Mouse (Mus musculus): Measurements from ENCODE around the gene Apeh. TPM values are rescaled to one million over a fixed set of nuclear protein-coding genes. Genes with fewer than 3 reads are reported as not detected.

The Apeh gene
- polyA plus RNA-seq, 1 experiment from 2014 or later = 75.1 TPM

DNA sequence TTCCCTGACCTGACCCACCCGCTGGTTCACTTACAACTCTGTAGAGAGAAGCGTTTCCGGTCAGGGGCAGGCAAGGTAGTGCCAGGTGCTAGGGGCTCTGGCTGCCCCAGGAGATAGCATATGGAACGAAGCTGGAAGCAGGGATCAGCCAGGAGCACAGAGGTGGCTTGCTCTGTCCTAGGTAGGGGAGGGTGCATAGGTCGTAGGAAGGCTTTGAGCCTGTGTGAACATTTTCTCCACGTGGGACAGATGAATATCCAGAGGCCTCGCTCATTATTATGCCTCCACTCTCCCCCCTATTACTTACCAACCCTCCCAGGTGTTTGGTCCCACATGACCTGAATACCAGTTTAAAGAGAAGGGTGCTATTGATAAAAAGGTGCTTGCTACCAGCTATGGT lies 42.0 kb downstream of the Apeh start:
- H3K4me2 ChIP-seq (ENCODE audit: low read depth, low read length) = no peak overlapping the region
- WGBS = 69% methylated on average over 7 of the region's 7 CpGs
- H3K4me3 ChIP-seq (replicated peaks; ENCODE audit: low read length) = no peak overlapping the region
- H3K27me3 ChIP-seq (ENCODE audit: control insufficient read depth, insufficient read depth, low read length) = no peaks in the 10 kb centered on the region
- H3K4me1 ChIP-seq (ENCODE audit: control insufficient read depth, insufficient read depth, low read length) = peaks cover 31% of the 10 kb centered on the region
- H3K27ac ChIP-seq (ENCODE audit: low read length) = peak overlapping the region; percentile 46
- no peaks in the 10 kb centered on the region for H3K9me3 ChIP-seq (replicated peaks; ENCODE audit: control insufficient read depth, low read length)
- no peak for ATAC-seq (ENCODE audit: insufficient read depth, low FRiP score)
- 0 out of 2 replicates have a peak, but pooled peaks cover 15% of the 10 kb centered on the region for H3K36me3 ChIP-seq (ENCODE audit: control insufficient read depth, insufficient read depth, low read length)
- H3K9ac ChIP-seq (ENCODE audit: low read length) = peak overlapping the region; percentile 32; the same call in 1 of the 2 replicates

DNA sequence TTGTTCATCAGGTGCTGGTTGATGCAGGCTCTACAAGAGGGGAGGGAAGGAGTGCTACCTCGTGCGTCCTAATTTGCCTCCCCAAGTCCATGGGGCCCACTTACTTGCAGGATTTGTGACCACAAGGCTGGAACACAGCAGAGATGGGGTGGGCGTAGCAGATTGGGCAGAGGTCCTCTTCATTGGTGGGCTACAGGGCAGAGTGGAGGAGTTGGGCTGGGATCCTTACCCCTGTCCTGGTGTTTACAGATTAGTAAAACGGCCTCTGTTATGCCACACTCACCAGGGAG lies 42.5 kb downstream of the Apeh start:
- Histone ChIP-seq H3K4me2 (ENCODE audit: low read depth, low read length) (no peak overlapping the region), H3K9me3 (replicated peaks; ENCODE audit: control insufficient read depth, low read length) (no peaks in the 10 kb centered on the region), H3K4me3 (replicated peaks; ENCODE audit: low read length) (no peak overlapping the region), H3K27ac (ENCODE audit: low read length) (no peak overlapping the region), H3K4me1 (ENCODE audit: control insufficient read depth, insufficient read depth, low read length) (peaks cover 31% of the 10 kb centered on the region), H3K27me3 (ENCODE audit: control insufficient read depth, insufficient read depth, low read length) (no peaks in the 10 kb centered on the region), H3K36me3 (ENCODE audit: control insufficient read depth, insufficient read depth, low read length) (peaks cover 17% of the 10 kb centered on the region; the same call in 1 of the 2 replicates), H3K9ac (ENCODE audit: low read length) (peak overlapping the region; percentile 32; the same call in 1 of the 2 replicates)
- no peak for ATAC-seq (ENCODE audit: insufficient read depth, low FRiP score)
- WGBS = 75% methylated on average over 4 of the region's 4 CpGs

DNA sequence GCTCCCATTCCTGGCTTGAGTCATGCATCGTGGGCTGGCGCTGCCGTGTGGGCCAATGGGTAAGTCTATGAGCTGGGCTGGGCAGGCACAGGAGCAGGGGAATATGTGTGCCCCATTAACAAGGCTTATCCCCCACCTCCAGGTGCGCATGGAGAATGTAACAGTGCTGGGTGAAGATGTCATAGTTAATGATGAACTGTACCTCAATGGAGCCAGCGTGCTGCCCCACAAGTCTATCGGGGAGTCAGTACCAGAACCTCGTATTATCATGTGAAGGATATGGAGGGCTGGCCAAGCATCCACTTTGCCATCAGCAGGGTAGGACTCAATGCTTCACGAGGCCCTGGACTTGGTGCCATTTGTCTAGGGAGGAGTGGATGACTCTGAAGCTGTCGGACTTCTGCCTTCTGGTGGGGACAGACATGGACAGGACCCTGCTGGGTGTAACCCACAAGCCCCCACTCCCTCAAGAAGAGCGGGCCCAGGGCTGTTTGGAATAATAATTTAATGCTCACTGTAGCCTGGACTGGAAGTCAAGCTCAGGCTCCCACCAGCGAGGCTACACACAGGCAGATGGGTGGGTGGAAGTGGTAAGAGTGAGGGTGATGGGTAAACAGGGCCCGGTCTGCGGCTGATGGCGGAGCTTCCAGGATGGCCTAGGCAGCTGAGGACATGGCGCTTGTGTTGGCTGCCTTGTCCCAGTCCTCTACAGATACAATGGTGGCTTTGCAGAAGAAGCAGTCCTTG lies 43.0 kb downstream of the Apeh start:
- 93% methylated on average over 15 of the region's 15 CpGs for WGBS
- Histone ChIP-seq H3K9me3 (replicated peaks; ENCODE audit: control insufficient read depth, low read length) (no peaks in the 10 kb centered on the region), H3K36me3 (ENCODE audit: control insufficient read depth, insufficient read depth, low read length) (peaks cover 17% of the 10 kb centered on the region; the same call in 1 of the 2 replicates), H3K4me1 (ENCODE audit: control insufficient read depth, insufficient read depth, low read length) (peaks cover 31% of the 10 kb centered on the region), H3K4me3 (replicated peaks; ENCODE audit: low read length) (no peak overlapping the region), H3K9ac (ENCODE audit: low read length) (no peak overlapping the region), H3K27ac (ENCODE audit: low read length) (no peak overlapping the region), H3K4me2 (ENCODE audit: low read depth, low read length) (no peak overlapping the region), H3K27me3 (ENCODE audit: control insufficient read depth, insufficient read depth, low read length) (no peaks in the 10 kb centered on the region)
- ATAC-seq (ENCODE audit: insufficient read depth, low FRiP score) = no peak

DNA sequence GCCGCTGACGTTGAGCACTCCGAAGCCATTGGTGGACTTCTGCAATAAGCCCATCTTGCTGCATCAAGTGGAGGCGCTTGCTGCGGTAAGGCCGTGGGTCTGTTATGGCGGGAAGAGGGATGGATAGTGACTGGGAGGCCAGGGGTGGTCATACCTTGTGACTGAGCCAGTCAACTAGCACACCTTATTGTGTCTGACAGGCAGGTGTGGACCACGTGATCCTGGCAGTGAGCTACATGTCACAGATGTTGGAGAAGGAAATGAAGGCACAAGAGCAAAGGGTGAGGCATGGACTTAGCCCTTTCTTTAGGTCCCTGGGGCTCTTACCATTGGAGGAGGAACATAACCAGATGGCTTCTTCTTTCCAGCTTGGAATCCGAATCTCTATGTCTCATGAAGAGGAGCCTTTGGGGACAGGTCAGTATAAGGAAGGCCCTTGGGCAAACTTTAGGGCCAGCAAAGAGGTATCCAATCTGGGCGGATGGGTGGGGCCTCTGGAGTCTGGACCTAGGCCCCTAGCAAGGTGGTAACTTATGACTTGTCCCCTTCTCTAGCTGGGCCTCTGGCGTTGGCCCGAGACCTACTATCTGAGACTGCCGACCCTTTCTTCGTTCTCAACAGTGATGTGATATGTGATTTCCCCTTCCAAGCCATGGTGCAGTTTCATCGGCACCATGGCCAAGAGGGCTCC lies 44.7 kb downstream of the Apeh start:
- Histone ChIP-seq H3K36me3 (ENCODE audit: control insufficient read depth, insufficient read depth, low read length) (peaks cover 27% of the 10 kb centered on the region), H3K9me3 (replicated peaks; ENCODE audit: control insufficient read depth, low read length) (no peaks in the 10 kb centered on the region), H3K4me1 (ENCODE audit: control insufficient read depth, insufficient read depth, low read length) (peaks cover 31% of the 10 kb centered on the region), H3K27ac (ENCODE audit: low read length) (peak overlapping the region; percentile 86), H3K27me3 (ENCODE audit: control insufficient read depth, insufficient read depth, low read length) (no peaks in the 10 kb centered on the region), H3K4me2 (ENCODE audit: low read depth, low read length) (peak overlapping the region; percentile 88), H3K9ac (ENCODE audit: low read length) (peak overlapping the region; percentile 89), H3K4me3 (replicated peaks; ENCODE audit: low read length) (peak overlapping the region; percentile 91)
- ATAC-seq (ENCODE audit: insufficient read depth, low FRiP score) = peak; percentile 2; the same call in 1 of the 2 replicates
- 41% methylated on average over 15 of the region's 15 CpGs for WGBS

DNA sequence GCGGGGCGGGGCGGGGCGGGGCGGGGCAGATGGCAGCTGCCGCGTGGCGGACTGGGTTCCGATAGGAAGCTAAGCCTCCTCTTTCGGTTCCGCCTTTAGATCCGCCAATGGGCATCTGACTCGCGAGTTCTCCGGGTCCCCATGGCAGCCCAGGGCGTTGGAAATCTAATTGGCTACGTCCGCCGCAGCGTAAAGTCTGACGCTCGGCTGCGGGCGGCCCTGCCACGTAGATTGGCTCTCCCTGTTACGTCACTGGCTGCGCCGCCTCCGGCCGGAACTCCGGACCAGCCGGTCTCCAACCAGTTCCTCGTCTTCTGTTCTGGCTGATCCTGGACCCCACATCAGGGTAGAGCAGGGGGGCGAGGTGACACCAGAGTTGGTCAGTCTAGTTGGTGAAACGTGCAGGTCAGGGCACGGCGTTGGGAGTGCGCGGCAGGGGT lies 45.4 kb downstream of the Apeh start, which contains the start of gene Gmppb:
Gene Gmppb (plus strand): TSS at position 227 of the 440 bp plus-strand sequence.
- Histone ChIP-seq H3K4me1 (ENCODE audit: control insufficient read depth, insufficient read depth, low read length) (peaks cover 31% of the 10 kb centered on the region), H3K4me2 (ENCODE audit: low read depth, low read length) (peak within 1 kb of the TSS; percentile 88), H3K27ac (ENCODE audit: low read length) (peak within 1 kb of the TSS; percentile 86), H3K9ac (ENCODE audit: low read length) (peak within 1 kb of the TSS; percentile 89), H3K27me3 (ENCODE audit: control insufficient read depth, insufficient read depth, low read length) (no peaks in the 10 kb centered on the region), H3K36me3 (ENCODE audit: control insufficient read depth, insufficient read depth, low read length) (peaks cover 29% of the 10 kb centered on the region), H3K9me3 (replicated peaks; ENCODE audit: control insufficient read depth, low read length) (no peaks in the 10 kb centered on the region), H3K4me3 (replicated peaks; ENCODE audit: low read length) (peak within 1 kb of the TSS; percentile 91)
- ATAC-seq (ENCODE audit: insufficient read depth, low FRiP score) = peak; percentile 93
- under 1% methylated on average over 36 of the region's 39 CpGs for WGBS

DNA sequence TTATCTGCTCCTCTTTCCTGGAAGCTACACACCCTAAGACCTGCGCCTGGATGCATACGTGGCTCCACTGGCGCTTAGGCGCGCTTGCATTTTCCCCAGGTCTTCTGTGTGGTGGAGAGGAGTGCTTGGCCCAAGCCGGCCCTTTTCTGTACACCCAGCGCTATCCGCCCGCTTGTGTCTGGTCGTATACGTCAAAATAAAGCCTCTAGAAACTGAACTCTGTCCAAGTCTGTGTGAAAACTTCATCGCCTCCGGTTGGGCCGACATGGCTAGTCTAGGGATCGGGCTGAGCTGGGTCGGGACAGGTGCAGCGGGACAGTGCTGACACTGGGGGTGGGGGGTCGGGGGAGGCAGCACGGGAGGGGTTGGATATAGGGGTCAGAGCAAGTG lies 45.8 kb downstream of the Apeh start:
- Histone ChIP-seq H3K27ac (ENCODE audit: low read length) (peak overlapping the region; percentile 86), H3K9ac (ENCODE audit: low read length) (peak overlapping the region; percentile 73), H3K9me3 (replicated peaks; ENCODE audit: control insufficient read depth, low read length) (no peaks in the 10 kb centered on the region), H3K4me3 (replicated peaks; ENCODE audit: low read length) (peak overlapping the region; percentile 91), H3K4me1 (ENCODE audit: control insufficient read depth, insufficient read depth, low read length) (peaks cover 30% of the 10 kb centered on the region), H3K27me3 (ENCODE audit: control insufficient read depth, insufficient read depth, low read length) (no peaks in the 10 kb centered on the region), H3K4me2 (ENCODE audit: low read depth, low read length) (peak overlapping the region; percentile 80), H3K36me3 (ENCODE audit: control insufficient read depth, insufficient read depth, low read length) (peaks cover 29% of the 10 kb centered on the region)
- ATAC-seq (ENCODE audit: insufficient read depth, low FRiP score) = 0 out of 2 replicates have a peak, but pooled peaks have one; percentile 0
- under 1% methylated on average over 19 of the region's 19 CpGs for WGBS

DNA sequence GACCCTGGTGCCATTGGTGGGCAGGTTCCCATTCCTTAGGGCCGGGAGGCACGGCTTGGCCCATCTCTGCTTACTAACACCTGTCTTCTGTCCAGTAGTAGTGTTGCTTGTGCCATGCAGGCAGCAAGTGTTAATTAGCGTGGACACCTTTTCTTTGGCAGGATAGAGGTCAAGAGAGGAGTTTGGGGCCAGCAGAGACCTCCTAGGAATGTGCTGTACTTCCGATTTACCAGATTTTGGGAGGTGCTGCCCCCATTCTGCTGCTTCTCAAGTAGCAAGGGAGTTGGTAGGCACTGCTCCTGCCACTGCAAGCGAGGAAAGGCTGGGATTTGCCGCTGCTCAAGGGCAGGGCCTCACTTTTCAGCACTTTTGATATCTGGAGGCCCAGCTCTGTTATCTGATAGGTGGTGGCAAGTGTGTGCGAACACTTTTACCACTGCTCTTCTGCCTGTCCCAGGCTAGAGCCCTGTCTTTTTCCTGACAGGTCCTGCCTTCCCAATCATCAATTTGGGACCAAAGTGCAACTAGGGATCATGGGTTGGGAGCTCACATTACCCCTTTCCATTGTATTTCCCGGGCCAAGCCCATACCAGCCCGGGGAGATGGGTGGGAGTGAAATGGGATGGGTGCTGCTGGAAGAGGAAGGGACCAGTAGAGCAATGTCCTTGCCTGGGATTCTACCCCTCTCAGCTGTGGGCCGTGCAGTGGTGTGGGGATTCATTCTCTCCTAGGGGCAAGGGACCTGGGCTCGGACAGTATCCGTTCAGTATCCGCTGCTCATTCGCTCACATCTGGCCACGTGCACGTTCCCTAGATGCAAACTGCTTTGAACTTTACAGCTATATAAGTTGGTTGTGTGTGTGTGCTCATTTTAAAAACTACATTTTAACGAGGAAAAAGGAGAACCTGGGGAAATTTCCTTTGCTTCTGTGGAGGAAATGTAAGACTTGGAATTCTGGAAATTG lies 46.5 kb downstream of the Apeh start:
- no peaks in the 10 kb centered on the region for H3K9me3 ChIP-seq (replicated peaks; ENCODE audit: control insufficient read depth, low read length)
- H3K27me3 ChIP-seq (ENCODE audit: control insufficient read depth, insufficient read depth, low read length) = no peaks in the 10 kb centered on the region
- H3K4me3 ChIP-seq (replicated peaks; ENCODE audit: low read length) = peak overlapping the region; percentile 91
- no peak for ATAC-seq (ENCODE audit: insufficient read depth, low FRiP score)
- peaks cover 29% of the 10 kb centered on the region for H3K36me3 ChIP-seq (ENCODE audit: control insufficient read depth, insufficient read depth, low read length)
- WGBS = 42% methylated on average over 17 of the region's 17 CpGs
- H3K4me2 ChIP-seq (ENCODE audit: low read depth, low read length) = peak overlapping the region; percentile 80
- peak overlapping the region; percentile 86 for H3K27ac ChIP-seq (ENCODE audit: low read length)
- H3K4me1 ChIP-seq (ENCODE audit: control insufficient read depth, insufficient read depth, low read length) = peaks cover 25% of the 10 kb centered on the region
- H3K9ac ChIP-seq (ENCODE audit: low read length) = peak overlapping the region; percentile 73

DNA sequence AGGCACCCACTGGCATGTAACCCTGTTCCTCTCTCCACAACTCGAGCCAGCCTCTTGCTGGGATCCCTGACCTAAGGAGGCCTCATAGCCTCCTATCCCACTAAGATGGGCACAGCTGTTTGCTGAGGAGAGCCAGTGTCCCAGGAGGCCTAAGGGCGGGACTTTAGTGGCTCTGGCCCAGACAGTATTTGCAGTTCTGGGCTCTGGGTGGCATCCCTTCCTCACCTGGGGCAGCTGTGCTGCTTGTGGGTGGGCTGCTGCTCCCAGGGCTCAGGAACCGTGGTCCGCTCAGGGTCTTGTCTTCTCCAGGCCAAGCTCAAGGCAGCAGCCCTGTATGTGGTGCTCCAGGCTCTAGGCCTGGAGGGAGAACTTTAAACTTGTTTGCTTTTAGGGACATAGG lies 47.8 kb downstream of the Apeh start:
- Histone ChIP-seq H3K27me3 (ENCODE audit: control insufficient read depth, insufficient read depth, low read length) (no peaks in the 10 kb centered on the region), H3K27ac (ENCODE audit: low read length) (no peak overlapping the region), H3K36me3 (ENCODE audit: control insufficient read depth, insufficient read depth, low read length) (peaks cover 30% of the 10 kb centered on the region), H3K4me3 (replicated peaks; ENCODE audit: low read length) (no peak overlapping the region), H3K9me3 (replicated peaks; ENCODE audit: control insufficient read depth, low read length) (no peaks in the 10 kb centered on the region), H3K4me2 (ENCODE audit: low read depth, low read length) (no peak overlapping the region), H3K9ac (ENCODE audit: low read length) (no peak overlapping the region), H3K4me1 (ENCODE audit: control insufficient read depth, insufficient read depth, low read length) (peaks cover 19% of the 10 kb centered on the region)
- 91% methylated on average over 4 of the region's 4 CpGs for WGBS
- ATAC-seq (ENCODE audit: insufficient read depth, low FRiP score) = no peak

Data from stomach, embryonic 16.5 days (tissue).